8 mouse cellular contexts compared by ENCODE assay signal in genomic region chr5:134099496-134100211, GRCm38 (mm10). TPM values are rescaled to one million over a fixed set of nuclear protein-coding genes. Genes with fewer than 3 reads are reported as not detected.
DNase-seq lines count a peak whose midpoint lies in the region; ATAC-seq lines count a peak whose summit lies in the region.

Gene Castor2, plus strand, starts transcription at chr5:134099711.

- intact Hi-C loops in left cerebral cortex, postnatal 25 days (cut with DNase I), result no loop called here

- ATAC-seq in intestine, embryonic 16.5 days, result peak; percentile 85

- peaks cover 21% of the 10 kb centered on the region for H3K4me1 ChIP-seq in intestine, embryonic 16.5 days (ENCODE audit: control insufficient read depth, insufficient read depth, low read length)

- H3K36me3 ChIP-seq in intestine, embryonic 16.5 days (ENCODE audit: control insufficient read depth, insufficient read depth, low read length), result no peaks in the 10 kb centered on the region

- under 1% methylated on average over 54 of the region's 58 CpGs for WGBS in intestine, embryonic 16.5 days

- peak within 1 kb of the TSS; percentile 70 for H3K27ac ChIP-seq in intestine, embryonic 16.5 days (ENCODE audit: low read length)

- no peaks in the 10 kb centered on the region for H3K27me3 ChIP-seq in intestine, embryonic 16.5 days (replicated peaks; ENCODE audit: control insufficient read depth, insufficient read depth, low read length)

- H3K4me3 ChIP-seq in intestine, embryonic 16.5 days (ENCODE audit: low read length), result peak within 1 kb of the TSS; percentile 83

- H3K9ac ChIP-seq in intestine, embryonic 16.5 days (ENCODE audit: low read depth, low read length), result peak within 1 kb of the TSS; percentile 83

- peak within 1 kb of the TSS; percentile 98 for H3K4me2 ChIP-seq in intestine, embryonic 16.5 days (ENCODE audit: low read depth, low read length)

- DNase-seq in adrenal gland, adult 2 months, result peak; percentile 97
- peak; percentile 97 for DNase-seq in embryo, embryonic 11 days
- peak; percentile 17 for DNase-seq in gonadal fat pad, adult 2 months (ENCODE audit: low read depth)
- DNase-seq in left cerebral cortex, postnatal 25 days (ENCODE audit: low spot score in 2 of 2), result peak; percentile 97 to 99
- peak; percentile 94 for DNase-seq in mesoderm, embryonic 11.5 days (ENCODE audit: low read depth, low spot score)
- DNase-seq in right cerebral cortex, postnatal 25 days, result peak; percentile 96
- DNase-seq in urinary bladder, postnatal 36 days (ENCODE audit: low spot score in 2 of 2), result peak; percentile 88 to 93

- H3K9me3 ChIP-seq in intestine, embryonic 16.5 days (ENCODE audit: control insufficient read depth, low read length), result no peaks in the 10 kb centered on the region

RNA-seq across cellular contexts. Expression of gene Castor2, which starts in this region (rescaled TPM):
- 10 to 100 TPM; 11.4 to 15.5 TPM for total RNA-seq in adrenal gland, adult 2 months (2021)
- 6.0 and 6.5 TPM in 2 replicates for polyA plus RNA-seq in adrenal gland, adult 2 months (2012; rRNA removed)
- polyA plus RNA-seq in gonadal fat pad, adult 2 months (2012; rRNA removed), result 5.8 and 7.5 TPM in 2 replicates
- polyA plus RNA-seq in intestine, embryonic 16.5 days (2015; fragmentation: Nextera tagmentation; extraction: Ambion mirVana), result 6.7 and 8.2 TPM in 2 replicates
- 10 to 100 TPM; 76.5 to 78.2 TPM for total RNA-seq in left cerebral cortex, postnatal 25 days (2021)

Comparison
In these comparisons a context has a peak if more than half of its experiments do, and no peak if none do; other contexts are left out.
1. Peak in every context shown above with its lines: DNase-seq, ATAC-seq, H3K4me3 ChIP-seq and H3K27ac ChIP-seq.
2. RNA of gene Castor2 (total RNA-seq): 76.5 to 78.2 TPM in left cerebral cortex, postnatal 25 days; 11.4 to 15.5 TPM in adrenal gland, adult 2 months; every median in the first group is over 4 times any median in the second.
3. DNase-seq: peak in every context shown above with its lines; median percentile 98 in left cerebral cortex, postnatal 25 days; 97 in adrenal gland, adult 2 months; 97 in embryo, embryonic 11 days; 96 in right cerebral cortex, postnatal 25 days; 94 in mesoderm, embryonic 11.5 days; 90 in urinary bladder, postnatal 36 days; 17 in gonadal fat pad, adult 2 months.